Mouse (Mus musculus) lung, embryonic 14.5 days (tissue): ENCODE results near the gene Tmem115. TPM values are rescaled to one million over a fixed set of nuclear protein-coding genes. Genes with fewer than 3 reads are reported as not detected.

Source experiments
- ATAC-seq: fragments of 200-750 bp; cut with Nextera tagmentation; 2 replicates; pipeline ENCODE4 v1.8.0; 2017; ENCODE audit warnings: mild to moderate bottlenecking, moderate TSS enrichment, moderate library complexity; ENCODE audit not compliant: insufficient read depth
- DNase-seq: peaks from one replicate; pipeline ENCODE4 v3.0.0-alpha.2; 2015
- H3K27ac ChIP-seq: fragments of 300-500 bp; sonication (generic); 2 replicates; pipeline ENCODE4 v1.5.1; 2014; ENCODE audit warnings: low read depth, mild to moderate bottlenecking, moderate library complexity
- H3K27me3 ChIP-seq: fragments of 300-500 bp; sonication (generic); 2 replicates; pipeline ENCODE4 v1.6.1; 2014; ENCODE audit warnings: low read length, control low read depth; ENCODE audit not compliant: insufficient read depth
- H3K36me3 ChIP-seq: fragments of 300-500 bp; sonication (generic); 2 replicates; pipeline ENCODE4 v1.6.1; 2014; ENCODE audit warnings: control low read depth; ENCODE audit not compliant: insufficient read depth
- H3K4me1 ChIP-seq: fragments of 300-500 bp; sonication (generic); 2 replicates; pipeline ENCODE4 v1.6.1; 2014; ENCODE audit warnings: antibody characterized with exemption, control low read depth; ENCODE audit not compliant: insufficient read depth
- H3K4me2 ChIP-seq: fragments of 300-500 bp; sonication (generic); 2 replicates; pipeline ENCODE4 v1.6.1; 2014; ENCODE audit warnings: mild to moderate bottlenecking
- H3K4me3 ChIP-seq: fragments of 300-500 bp; sonication (generic); 2 replicates; pipeline ENCODE4 v1.5.1; 2014; ENCODE audit warnings: low read depth, low read length
- H3K9ac ChIP-seq: fragments of 300-500 bp; sonication (generic); 2 replicates; pipeline ENCODE4 v1.6.1; 2014
- H3K9me3 ChIP-seq: fragments of 300-500 bp; sonication (generic); 2 replicates; pipeline ENCODE4 v1.6.1; 2016; ENCODE audit warnings: low read depth, low read length, control low read depth
- CTCF ChIP-seq: IDR thresholded peaks from 2 replicates; pipeline ENCODE4 v1.5.1; 2016; ENCODE audit warnings: antibody characterized with exemption, low read depth
- WGBS: fragments of 180-500 bp; shearing (Covaris S2); extraction: QIAGEN DNeasy Blood & Tissue Kit; methylation state at CpG from one replicate; pipeline ENCODE4 v1.1.7; 2014; 5-methylcytosine and 5-hydroxymethylcytosine counted together
- polyA plus RNA-seq: library from polyadenylated mRNA; unstranded; fragments of >200 nt; fragmentation: Nextera tagmentation; extraction: Ambion mirVana; gene quantifications from 2 replicates; pipeline ENCODE4 v1.2.1, GENCODE M21; 2014

Gene Tmem115
- 42.1 and 45.3 TPM in 2 replicates for polyA plus RNA-seq

GRCm38 (mm10) chr9:107533791-107534407 lies at the start of gene Tmem115:
Gene Tmem115 (plus strand): TSS chr9:107533945.
- Histone ChIP-seq H3K4me3 (peak within 1 kb of the TSS; percentile 87), H3K4me2 (peak within 1 kb of the TSS; percentile 97), H3K9ac (peak within 1 kb of the TSS; percentile 82), H3K27ac (peak within 1 kb of the TSS; percentile 59), H3K9me3 (no peaks in the 10 kb centered on the region), H3K27me3 (no peaks in the 10 kb centered on the region), H3K4me1 (peaks cover 10% of the 10 kb centered on the region), H3K36me3 (peaks cover 25% of the 10 kb centered on the region)
- WGBS = under 1% methylated on average over 48 of the region's 48 CpGs
- peak; percentile 98 for ATAC-seq
- DNase-seq = peak; percentile 99
- no peak for TF ChIP-seq CTCF

GRCm38 (mm10) chr9:107484302-107484701 lies 49.4 kb upstream of the Tmem115 start:
- H3K27ac ChIP-seq = no peak overlapping the region
- no peaks in the 10 kb centered on the region for H3K9me3 ChIP-seq
- H3K4me3 ChIP-seq = no peak overlapping the region
- 0 out of 2 replicates have a peak, but pooled peaks cover 6% of the 10 kb centered on the region for H3K27me3 ChIP-seq
- H3K9ac ChIP-seq = no peak overlapping the region
- H3K4me2 ChIP-seq = no peak overlapping the region
- TF ChIP-seq CTCF = no peak
- H3K4me1 ChIP-seq = no peaks in the 10 kb centered on the region
- 63% methylated on average over 17 of the region's 17 CpGs for WGBS
- DNase-seq (no peak), ATAC-seq (no peak)
- no peaks in the 10 kb centered on the region for H3K36me3 ChIP-seq

GRCm38 (mm10) chr9:107484766-107485165 lies 49.0 kb upstream of the Tmem115 start:
- no peak overlapping the region for H3K4me3 ChIP-seq
- 0 out of 2 replicates have a peak, but pooled peaks cover 6% of the 10 kb centered on the region for H3K27me3 ChIP-seq
- no peak for TF ChIP-seq CTCF
- no peak overlapping the region for H3K9ac ChIP-seq
- H3K4me2 ChIP-seq = no peak overlapping the region
- no peak overlapping the region for H3K27ac ChIP-seq
- no peak for DNase-seq
- no peaks in the 10 kb centered on the region for H3K4me1 ChIP-seq
- 76% methylated on average over 6 of the region's 6 CpGs for WGBS
- no peak for ATAC-seq
- no peaks in the 10 kb centered on the region for H3K9me3 ChIP-seq
- no peaks in the 10 kb centered on the region for H3K36me3 ChIP-seq

GRCm38 (mm10) chr9:107486086-107486485 lies 47.7 kb upstream of the Tmem115 start:
- Histone ChIP-seq H3K4me3 (no peak overlapping the region), H3K9me3 (no peaks in the 10 kb centered on the region), H3K27me3 (0 out of 2 replicates have a peak, but pooled peaks cover 6% of the 10 kb centered on the region), H3K9ac (no peak overlapping the region), H3K4me1 (no peaks in the 10 kb centered on the region), H3K4me2 (no peak overlapping the region), H3K27ac (no peak overlapping the region), H3K36me3 (no peaks in the 10 kb centered on the region)
- WGBS = 69% methylated on average over 10 of the region's 10 CpGs
- no peak for TF ChIP-seq CTCF
- DNase-seq (no peak), ATAC-seq (no peak)

- 58% methylated on average over 6 of the region's 6 CpGs for WGBS
- peak; percentile 87 for DNase-seq
Observed at GRCm38 (mm10) chr9:107486507-107487225, 47.1 kb upstream of the Tmem115 start.

GRCm38 (mm10) chr9:107490146-107490545 lies 43.6 kb upstream of the Tmem115 start:
- no peak overlapping the region for H3K9ac ChIP-seq
- no peak overlapping the region for H3K4me2 ChIP-seq
- H3K4me3 ChIP-seq = no peak overlapping the region
- no peaks in the 10 kb centered on the region for H3K36me3 ChIP-seq
- H3K27me3 ChIP-seq = no peaks in the 10 kb centered on the region
- WGBS = 49% methylated on average over 8 of the region's 8 CpGs
- TF ChIP-seq CTCF = no peak
- H3K27ac ChIP-seq = no peak overlapping the region
- no peaks in the 10 kb centered on the region for H3K4me1 ChIP-seq
- DNase-seq (peak; percentile 18), ATAC-seq (no peak)
- no peaks in the 10 kb centered on the region for H3K9me3 ChIP-seq

More at GRCm38 (mm10) chr9:107486507-107487225, 47.1 kb upstream of the Tmem115 start:
- no peak for TF ChIP-seq CTCF
- no peaks in the 10 kb centered on the region for H3K27me3 ChIP-seq
- no peaks in the 10 kb centered on the region for H3K36me3 ChIP-seq
- no peak; the same call in 1 of the 2 replicates for ATAC-seq
- H3K27ac ChIP-seq = no peak overlapping the region
- H3K9ac ChIP-seq = no peak overlapping the region
- H3K4me1 ChIP-seq = no peaks in the 10 kb centered on the region
- H3K4me3 ChIP-seq = no peak overlapping the region
- no peaks in the 10 kb centered on the region for H3K9me3 ChIP-seq
- H3K4me2 ChIP-seq = no peak overlapping the region

- H3K4me3 ChIP-seq = no peak overlapping the region
- DNase-seq = no peak
- ATAC-seq = no peak
- H3K4me1 ChIP-seq = no peaks in the 10 kb centered on the region
- no peak overlapping the region for H3K9ac ChIP-seq
- H3K27me3 ChIP-seq = no peaks in the 10 kb centered on the region
- no peaks in the 10 kb centered on the region for H3K36me3 ChIP-seq
- no peaks in the 10 kb centered on the region for H3K9me3 ChIP-seq
- H3K27ac ChIP-seq = no peak overlapping the region
- no peak overlapping the region for H3K4me2 ChIP-seq
- no peak for TF ChIP-seq CTCF
- WGBS = 55% methylated on average over 6 of the region's 6 CpGs
Observed at GRCm38 (mm10) chr9:107490625-107491024, 43.1 kb upstream of the Tmem115 start.
